Mouse (Mus musculus) 3134 (cell line): ENCODE results near the gene Gpd1l.
"Not testable (repeated sequence)": the region's sequence is repeated elsewhere in the genome, so short reads cannot be mapped to it uniquely, and the experiment has no call there.

Source experiments
- DNase-seq: peaks from one replicate; pipeline ENCODE4 v3.0.0-alpha.2; 2011; ENCODE audit warnings: low spot score; ENCODE audit not compliant: insufficient read length; ENCODE audit errors: extremely low read depth

Gpd1l gene

GRCm38 (mm10) chr9:114933723-114934171, at the start of gene Gpd1l:
TSS of gene Gpd1l (minus strand) at chr9:114933987.
- peak; percentile 97 for DNase-seq

- DNase-seq: no peak
Measured at GRCm38 (mm10) chr9:114982689-114983360, 49.0 kb upstream of the Gpd1l start, which contains the start of gene Rps27rt. TSS of gene Rps27rt (minus strand) at chr9:114982739.

GRCm38 (mm10) chr9:114979969-114980368, 46.2 kb upstream of the Gpd1l start:
- no peak for DNase-seq

GRCm38 (mm10) chr9:114978281-114979111, 44.7 kb upstream of the Gpd1l start, which contains the start of gene Osbpl10:
TSS of gene Osbpl10 (plus strand) at chr9:114978569.
- DNase-seq: peak; percentile 89

GRCm38 (mm10) chr9:114977461-114978280, 43.9 kb upstream of the Gpd1l start:
- DNase-seq: no peak

GRCm38 (mm10) chr9:114966286-114966685, 32.5 kb upstream of the Gpd1l start:
- not testable (repeated sequence) for DNase-seq

GRCm38 (mm10) chr9:114964093-114964492, 30.3 kb upstream of the Gpd1l start:
- DNase-seq: no peak

GRCm38 (mm10) chr9:114960844-114961243, 27.1 kb upstream of the Gpd1l start:
- no peak for DNase-seq

- no peak for DNase-seq
Measured at GRCm38 (mm10) chr9:114960043-114960789, 26.4 kb upstream of the Gpd1l start.

- no peak for DNase-seq
Measured at GRCm38 (mm10) chr9:114956945-114957344, 23.2 kb upstream of the Gpd1l start.

GRCm38 (mm10) chr9:114955340-114955739, 21.6 kb upstream of the Gpd1l start:
- DNase-seq: no peak

GRCm38 (mm10) chr9:114952866-114953265, 19.1 kb upstream of the Gpd1l start:
- DNase-seq: no peak

GRCm38 (mm10) chr9:114948395-114948794, 14.6 kb upstream of the Gpd1l start:
- DNase-seq: peak; percentile 76

- DNase-seq: no peak
Measured at GRCm38 (mm10) chr9:114945576-114945975, 11.8 kb upstream of the Gpd1l start.

GRCm38 (mm10) chr9:114944642-114945041, 10.9 kb upstream of the Gpd1l start:
- DNase-seq: no peak

- DNase-seq: no peak
Measured at GRCm38 (mm10) chr9:114936687-114937086, 2.9 kb upstream of the Gpd1l start.

- DNase-seq: no peak
Measured at GRCm38 (mm10) chr9:114935321-114935720, 1.5 kb upstream of the Gpd1l start.

GRCm38 (mm10) chr9:114934231-114934630, 444 bp upstream of the Gpd1l start:
- no peak for DNase-seq

GRCm38 (mm10) chr9:114933037-114933722, 607 bp downstream of the Gpd1l start:
- no peak for DNase-seq

GRCm38 (mm10) chr9:114932607-114933006, 1.2 kb downstream of the Gpd1l start:
- DNase-seq: peak; percentile 58
